Mouse (Mus musculus) heart, adult 2 months (tissue): ENCODE results near the gene Prodh2.

ENCODE experiments used
- CTCF ChIP-seq: fragments of 200-600 bp; IDR thresholded peaks from 2 replicates; pipeline ENCODE4 v1.8.1; 2022; ENCODE audit warnings: antibody characterized with exemption, mild to moderate bottlenecking, moderate library complexity
- POLR2A ChIP-seq: fragments of 200-500 bp; IDR thresholded peaks from 2 replicates; pipeline ENCODE4 v1.6.1; 2011; ENCODE audit warnings: mild to moderate bottlenecking, low read depth, low read length, control low read depth; ENCODE audit not compliant: insufficient read depth

GRCm38 (mm10) chr7:30550603-30551002 is 57.2 kb downstream of the Prodh2 start:
- TF ChIP-seq POLR2A = no peak
- no peak for TF ChIP-seq CTCF
